Mouse (Mus musculus): ENCODE measurements around the gene Ttc13. TPM values are rescaled to one million over a fixed set of nuclear protein-coding genes. Genes with fewer than 3 reads are reported as not detected.

The Ttc13 gene
- polyA plus RNA-seq, 1 experiment = 16.4 TPM

DNA sequence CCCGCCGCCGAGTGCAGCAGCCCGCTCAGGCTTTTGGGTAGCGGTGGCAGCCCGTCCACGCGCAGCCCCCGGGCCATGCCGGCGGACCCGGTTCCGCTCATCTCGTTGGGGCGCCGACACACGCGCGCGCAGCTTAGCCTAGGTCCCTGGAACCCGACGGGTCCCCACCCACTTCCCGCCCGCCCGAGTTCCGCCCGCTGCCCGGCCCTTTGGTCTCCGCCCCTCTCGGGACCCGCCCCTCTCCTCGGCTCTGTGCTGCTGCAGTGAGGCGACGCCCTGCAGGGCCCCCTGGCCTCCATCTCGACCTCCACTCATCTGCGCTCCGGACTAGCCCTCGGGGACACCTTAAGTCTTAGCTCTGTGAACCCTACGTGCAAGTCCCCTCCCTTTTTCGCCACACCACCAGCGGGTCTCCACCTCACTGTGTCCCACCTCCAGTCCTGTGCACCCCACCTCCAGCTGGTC is 30.0 kb upstream of the Ttc13 start, which contains the start of gene Fam89a:
Gene Fam89a (minus strand): TSS at position 124 of the 465 bp plus-strand sequence.
- peak; percentile 48 for DNase-seq
- WGBS = 2% methylated on average over 41 of the region's 41 CpGs
- H3K4me3 ChIP-seq (replicated peaks; ENCODE audit: extremely low read depth, low read depth, low read length) = peak within 1 kb of the TSS; percentile 54
- no peak for TF ChIP-seq CTCF (IDR thresholded peaks at IDR 0.05; ENCODE audit: insufficient read depth, low read length)
- TF ChIP-seq POLR2A (IDR thresholded peaks at IDR 0.05; ENCODE audit: borderline replicate concordance, extremely low read depth, low read depth, low read length) = no peak
- H3K4me1 ChIP-seq (ENCODE audit: control insufficient read depth, insufficient read depth, low read length) = peaks cover 6% of the 10 kb centered on the region; the same call in 1 of the 2 replicates

DNA sequence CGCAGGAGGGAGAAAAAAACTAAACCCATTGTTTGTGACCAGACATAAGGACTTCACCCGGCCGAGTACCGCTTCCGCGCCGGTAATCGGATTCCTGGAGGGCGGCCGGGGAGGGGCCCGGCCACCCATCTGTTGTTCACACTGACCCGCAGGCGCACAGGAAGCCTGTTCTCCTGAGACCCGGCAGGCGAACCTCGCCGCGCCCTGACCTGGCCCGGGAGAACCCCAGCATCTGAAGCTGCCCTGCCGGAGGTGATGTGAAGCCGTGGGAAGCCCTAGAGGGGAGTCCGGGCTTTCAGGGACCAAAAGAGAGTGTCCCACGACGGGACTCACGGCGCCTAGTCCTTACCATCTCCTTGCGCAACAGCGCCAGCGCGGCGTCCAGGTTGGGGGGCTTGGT is 29.4 kb upstream of the Ttc13 start:
- DNase-seq = peak; percentile 16
- H3K4me1 ChIP-seq (ENCODE audit: control insufficient read depth, insufficient read depth, low read length) = peaks cover 6% of the 10 kb centered on the region; the same call in 1 of the 2 replicates
- H3K4me3 ChIP-seq (replicated peaks; ENCODE audit: extremely low read depth, low read depth, low read length) = peak overlapping the region; percentile 25
- WGBS = under 1% methylated on average over 31 of the region's 31 CpGs
- TF ChIP-seq POLR2A (IDR thresholded peaks at IDR 0.05; ENCODE audit: borderline replicate concordance, extremely low read depth, low read depth, low read length) = no peak
- no peak for TF ChIP-seq CTCF (IDR thresholded peaks at IDR 0.05; ENCODE audit: insufficient read depth, low read length)

DNA sequence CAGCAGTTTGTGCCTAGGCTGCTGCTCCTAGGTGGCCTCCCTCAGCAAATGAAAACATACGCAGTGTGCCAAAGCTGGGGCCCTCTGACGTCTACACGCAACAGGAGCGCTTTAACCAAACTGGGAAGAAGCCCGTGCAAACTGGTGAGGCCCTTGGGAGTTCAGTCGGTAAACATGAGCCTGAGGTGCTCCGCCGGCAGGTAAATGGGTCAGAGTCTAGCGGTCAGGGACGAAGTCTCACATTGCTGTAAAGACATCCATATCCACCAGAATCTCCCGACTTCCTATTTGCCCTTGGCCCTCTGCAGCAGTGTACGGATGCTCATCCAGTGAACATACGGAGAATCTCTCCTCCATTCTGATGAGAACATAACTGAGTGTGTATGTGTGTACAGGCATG is 24.9 kb upstream of the Ttc13 start:
- Histone ChIP-seq H3K4me3 (replicated peaks; ENCODE audit: extremely low read depth, low read depth, low read length) (no peak overlapping the region), H3K4me1 (ENCODE audit: control insufficient read depth, insufficient read depth, low read length) (0 out of 2 replicates have a peak, but pooled peaks cover 3% of the 10 kb centered on the region)
- DNase-seq = no peak
- TF ChIP-seq CTCF (IDR thresholded peaks at IDR 0.05; ENCODE audit: insufficient read depth, low read length) (no peak), POLR2A (IDR thresholded peaks at IDR 0.05; ENCODE audit: borderline replicate concordance, extremely low read depth, low read depth, low read length) (no peak)
- WGBS = 59% methylated on average over 13 of the region's 13 CpGs

DNA sequence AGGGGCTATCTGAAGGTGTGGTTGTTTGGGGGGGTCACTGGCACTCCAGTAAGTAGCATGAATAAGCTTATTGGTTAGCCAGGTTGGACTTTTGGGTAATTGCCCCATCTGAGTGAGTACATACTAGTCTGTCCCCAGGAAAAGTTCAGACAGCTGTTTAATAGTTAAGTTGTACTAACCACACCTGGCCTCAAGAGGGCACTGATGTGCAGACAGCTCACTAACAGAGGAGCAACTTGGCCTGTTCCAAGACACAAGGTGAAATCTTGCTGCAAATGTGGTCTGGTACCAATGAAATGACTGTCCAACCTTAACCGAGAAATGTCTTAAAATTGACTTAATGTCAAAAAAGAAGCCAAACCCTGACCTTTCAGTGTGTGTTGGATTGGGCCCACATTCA is 17.5 kb upstream of the Ttc13 start:
- no peaks in the 10 kb centered on the region for H3K4me1 ChIP-seq (ENCODE audit: control insufficient read depth, insufficient read depth, low read length)
- no peak overlapping the region for H3K4me3 ChIP-seq (replicated peaks; ENCODE audit: extremely low read depth, low read depth, low read length)
- WGBS = 75% methylated on average over 1 of the region's 1 CpGs
- no peak for DNase-seq
- TF ChIP-seq CTCF (IDR thresholded peaks at IDR 0.05; ENCODE audit: insufficient read depth, low read length) (peak; percentile 60), POLR2A (IDR thresholded peaks at IDR 0.05; ENCODE audit: borderline replicate concordance, extremely low read depth, low read depth, low read length) (no peak)

DNA sequence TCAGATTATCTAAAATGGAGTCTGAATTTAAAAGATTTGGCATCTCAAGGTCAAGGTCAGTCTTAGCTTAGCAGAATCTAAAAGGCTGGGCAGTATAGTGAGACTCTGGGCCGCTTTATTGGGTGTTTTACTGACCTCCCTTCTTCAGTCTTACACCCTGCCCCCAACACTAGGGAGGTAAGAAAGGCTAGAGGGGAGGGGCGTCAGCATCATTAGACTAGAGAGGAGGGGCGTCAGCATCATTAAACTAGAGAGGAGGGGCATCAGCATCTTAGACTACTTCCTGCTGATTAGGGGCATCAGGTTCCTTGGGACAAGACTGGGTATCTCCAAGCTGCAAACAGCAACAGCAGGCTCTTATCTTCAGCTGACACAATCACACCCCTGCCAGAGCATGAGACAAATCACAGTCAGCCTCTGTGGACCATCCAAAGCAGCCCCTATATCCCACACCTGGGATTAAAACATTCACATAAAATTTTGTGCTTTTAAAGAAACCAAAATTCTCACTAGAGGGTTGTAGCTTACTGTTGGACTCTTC is 13.7 kb upstream of the Ttc13 start:
- no peak overlapping the region for H3K4me3 ChIP-seq (replicated peaks; ENCODE audit: extremely low read depth, low read depth, low read length)
- WGBS = 77% methylated on average over 3 of the region's 3 CpGs
- TF ChIP-seq POLR2A (IDR thresholded peaks at IDR 0.05; ENCODE audit: borderline replicate concordance, extremely low read depth, low read depth, low read length) (no peak), CTCF (IDR thresholded peaks at IDR 0.05; ENCODE audit: insufficient read depth, low read length) (no peak)
- DNase-seq = no peak
- H3K4me1 ChIP-seq (ENCODE audit: control insufficient read depth, insufficient read depth, low read length) = no peaks in the 10 kb centered on the region

DNA sequence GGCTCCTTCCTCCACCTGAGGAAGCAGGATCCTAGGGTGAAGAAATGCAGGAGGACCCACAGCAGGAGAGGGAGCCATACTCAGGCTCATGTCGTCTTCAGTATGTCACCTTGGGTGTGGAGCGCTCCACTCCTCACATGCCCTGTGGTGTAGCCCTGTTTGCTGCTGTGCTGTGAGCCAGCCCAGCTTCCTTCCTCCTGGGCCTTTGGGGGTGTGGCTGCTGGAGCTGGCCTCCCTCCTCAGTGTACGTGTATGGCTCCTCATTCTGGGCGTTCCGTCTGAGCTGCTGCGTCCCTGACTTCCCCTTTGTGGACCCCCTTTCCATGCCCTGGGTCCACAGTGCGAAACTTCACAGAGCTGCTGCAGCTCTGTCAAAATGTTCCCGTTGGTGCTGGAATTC is 11.0 kb upstream of the Ttc13 start:
- Histone ChIP-seq H3K4me3 (replicated peaks; ENCODE audit: extremely low read depth, low read depth, low read length) (no peak overlapping the region), H3K4me1 (ENCODE audit: control insufficient read depth, insufficient read depth, low read length) (no peaks in the 10 kb centered on the region)
- no peak for TF ChIP-seq POLR2A (IDR thresholded peaks at IDR 0.05; ENCODE audit: borderline replicate concordance, extremely low read depth, low read depth, low read length)
- no peak for TF ChIP-seq CTCF (IDR thresholded peaks at IDR 0.05; ENCODE audit: insufficient read depth, low read length)
- DNase-seq = no peak
- WGBS = 59% methylated on average over 8 of the region's 8 CpGs

DNA sequence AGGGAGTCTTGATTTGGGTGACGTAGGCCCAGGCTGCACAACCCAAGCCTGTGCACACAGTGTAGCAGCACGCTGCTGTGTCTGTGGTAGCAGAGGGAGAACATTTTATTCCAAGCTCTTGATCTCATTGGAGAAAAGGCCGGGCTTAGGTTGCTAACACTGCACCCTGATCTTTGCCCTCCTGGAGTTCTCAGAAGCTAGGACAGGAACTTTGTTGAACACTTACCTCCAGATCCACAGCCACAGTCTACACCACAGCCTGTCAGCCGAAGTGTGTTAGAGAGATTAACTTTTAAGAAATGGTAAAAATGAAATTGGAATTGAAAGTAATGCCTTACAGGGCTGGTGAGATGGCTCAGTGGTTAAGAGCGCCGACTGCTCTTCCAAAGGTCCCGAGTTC is 2.5 kb upstream of the Ttc13 start:
- no peak for TF ChIP-seq POLR2A (IDR thresholded peaks at IDR 0.05; ENCODE audit: borderline replicate concordance, extremely low read depth, low read depth, low read length)
- no peak for TF ChIP-seq CTCF (IDR thresholded peaks at IDR 0.05; ENCODE audit: insufficient read depth, low read length)
- no peak for DNase-seq
- 92% methylated on average over 7 of the region's 7 CpGs for WGBS
- Histone ChIP-seq H3K4me1 (ENCODE audit: control insufficient read depth, insufficient read depth, low read length) (peaks cover 5% of the 10 kb centered on the region; the same call in 1 of the 2 replicates), H3K4me3 (replicated peaks; ENCODE audit: extremely low read depth, low read depth, low read length) (no peak overlapping the region)

DNA sequence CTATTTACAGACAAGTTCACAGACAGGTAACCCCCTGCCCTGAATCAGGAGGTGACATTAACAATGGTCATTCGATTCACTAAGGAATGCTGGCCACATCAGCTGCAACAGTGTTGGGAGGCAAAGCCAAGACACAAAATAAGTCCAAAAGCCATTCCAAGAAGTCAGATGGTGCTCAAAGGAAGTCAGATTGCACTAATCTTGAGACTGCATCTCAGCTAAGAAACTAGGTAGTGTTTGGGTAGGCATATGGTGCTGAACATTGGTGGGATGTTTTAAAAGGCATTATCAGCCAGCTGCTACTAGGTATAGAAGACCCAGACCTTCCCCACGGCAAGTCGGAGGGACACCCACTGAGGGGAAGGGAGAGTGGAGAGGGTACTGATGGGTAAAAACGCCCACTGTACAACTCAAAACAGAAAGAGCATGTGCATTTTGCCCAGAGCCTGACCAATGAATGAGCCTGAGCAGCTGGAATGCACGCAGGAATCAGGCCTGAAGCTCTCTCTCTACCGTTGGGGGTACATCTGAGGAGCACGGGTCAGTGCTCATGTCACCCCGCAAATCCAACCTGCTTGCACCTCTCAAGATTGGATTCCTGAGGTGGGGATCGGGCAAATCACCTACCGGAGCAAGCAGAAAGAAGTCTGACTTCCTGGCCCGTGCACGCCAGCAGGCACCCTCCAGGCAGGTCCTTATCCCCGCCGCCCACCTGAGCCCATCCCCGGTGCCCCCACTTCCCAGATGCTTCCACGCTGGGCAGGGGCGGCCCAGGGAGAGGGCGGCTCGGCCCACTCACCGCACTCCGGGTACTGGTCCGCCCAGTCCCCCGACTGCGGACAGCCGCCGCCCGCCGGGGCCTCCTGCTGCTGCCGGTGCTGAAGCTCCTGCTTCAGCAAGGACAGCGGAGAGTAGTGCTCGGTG is 583 bp downstream of the Ttc13 start:
- peak overlapping the region; percentile 76 for H3K4me3 ChIP-seq (replicated peaks; ENCODE audit: extremely low read depth, low read depth, low read length)
- DNase-seq = no peak
- 2% methylated on average over 31 of the region's 31 CpGs for WGBS
- TF ChIP-seq CTCF (IDR thresholded peaks at IDR 0.05; ENCODE audit: insufficient read depth, low read length) (no peak), POLR2A (IDR thresholded peaks at IDR 0.05; ENCODE audit: borderline replicate concordance, extremely low read depth, low read depth, low read length) (no peak)
- H3K4me1 ChIP-seq (ENCODE audit: control insufficient read depth, insufficient read depth, low read length) = peaks cover 5% of the 10 kb centered on the region; the same call in 1 of the 2 replicates

DNA sequence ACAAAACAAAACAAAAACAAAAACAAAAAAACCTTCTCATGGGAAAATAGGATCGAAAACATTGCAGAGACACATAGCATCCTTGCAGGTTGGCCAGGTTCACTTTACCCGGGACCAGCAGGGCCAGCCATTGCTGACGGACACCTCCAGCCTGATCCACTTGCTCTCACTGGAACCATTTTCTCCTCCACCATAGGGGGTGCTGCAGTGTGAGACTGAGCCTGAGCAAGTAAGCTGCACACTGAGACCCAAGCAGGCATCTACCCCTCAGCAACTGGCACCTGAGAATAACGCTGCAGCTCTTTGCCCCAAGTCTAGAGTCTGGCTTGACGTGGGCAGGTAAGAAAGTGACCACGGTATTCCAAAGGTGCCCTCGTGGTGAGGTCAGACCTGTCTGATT is 1.6 kb downstream of the Ttc13 start:
- no peak overlapping the region for H3K4me3 ChIP-seq (replicated peaks; ENCODE audit: extremely low read depth, low read depth, low read length)
- 78% methylated on average over 7 of the region's 7 CpGs for WGBS
- peaks cover 5% of the 10 kb centered on the region; the same call in 1 of the 2 replicates for H3K4me1 ChIP-seq (ENCODE audit: control insufficient read depth, insufficient read depth, low read length)
- TF ChIP-seq POLR2A (IDR thresholded peaks at IDR 0.05; ENCODE audit: borderline replicate concordance, extremely low read depth, low read depth, low read length) = no peak
- 0 out of 2 replicates have a peak, but pooled peaks have one; percentile 5 for TF ChIP-seq CTCF (IDR thresholded peaks at IDR 0.05; ENCODE audit: insufficient read depth, low read length)
- DNase-seq = no peak

All from lung, adult 2 months (tissue).